1 mouse cellular context compared by ENCODE assay signal in genomic region chr9:65827344-65828015, GRCm38 (mm10).
A peak's percentile ranks its signal among the peaks of the same experiment; 100 is the strongest.
TF ChIP-seq lines count a peak whose summit lies in the region.

Zfp609 (minus strand) TSS chr9:65827564.

TF ChIP-seq in CH12.LX, 34 proteins besides CTCF, POLR2A, EP300 and RAD21 (continued from another document):
- peak; percentile 63 for TF ChIP-seq HCFC1 (IDR thresholded peaks at IDR 0.05; ENCODE audit: low read depth, low read length)
- TF ChIP-seq MXI1 (IDR thresholded peaks at IDR 0.05; ENCODE audit: low read depth, low read length), result 0 out of 2 replicates have a peak, but pooled peaks have one; percentile 5
- no peak for TF ChIP-seq GABPA (IDR thresholded peaks at IDR 0.05; ENCODE audit: insufficient replicate concordance, low read depth, low read length)
- TF ChIP-seq MAFK (IDR thresholded peaks at IDR 0.05; ENCODE audit: insufficient replicate concordance, low read length), result no peak
- TF ChIP-seq MEF2A (IDR thresholded peaks at IDR 0.05; ENCODE audit: borderline replicate concordance, low read depth, low read length), result peak; percentile 24; the same call in 1 of the 2 replicates
- peak; percentile 73 for TF ChIP-seq IRF4 (IDR thresholded peaks at IDR 0.05; ENCODE audit: low read depth, low read length)
- no peak for TF ChIP-seq USF2 (conservative IDR thresholded peaks at IDR 0.05; ENCODE audit: low read depth, low read length)
- no peak for TF ChIP-seq RCOR1 (conservative IDR thresholded peaks at IDR 0.05; ENCODE audit: low read depth, low read length)
- TF ChIP-seq ZC3H11A (IDR thresholded peaks at IDR 0.05; ENCODE audit: low read depth, low read length), result no peak
- no peak for TF ChIP-seq JUND (conservative IDR thresholded peaks at IDR 0.05; ENCODE audit: low read depth, low read length)
- no peak; the same call in 1 of the 2 replicates for TF ChIP-seq BHLHE40 (IDR thresholded peaks at IDR 0.05; ENCODE audit: low read depth, low read length)
- no peak for TF ChIP-seq CHD1 (IDR thresholded peaks at IDR 0.05; ENCODE audit: low read depth, low read length)
- TF ChIP-seq MYC (IDR thresholded peaks at IDR 0.05; ENCODE audit: low read depth, low read length), result no peak; the same call in 1 of the 2 replicates
- TF ChIP-seq ETS1 (conservative IDR thresholded peaks at IDR 0.05; ENCODE audit: low read depth, low read length), result no peak; the same call in 1 of the 2 replicates
- TF ChIP-seq ZNF384 (IDR thresholded peaks at IDR 0.05; ENCODE audit: low read depth, low read length), result no peak
